Mouse (Mus musculus) heart, postnatal 0 days (tissue): ENCODE data around the gene Rapgef5. TPM values are rescaled to one million over a fixed set of nuclear protein-coding genes. Genes with fewer than 3 reads are reported as not detected.

ENCODE experiments used
- ATAC-seq: fragments of 200-750 bp; cut with Nextera tagmentation; 2 replicates; pipeline ENCODE4 v1.8.0; 2017; ENCODE audit warnings: low read depth, moderate number of reproducible peaks, moderate library complexity; ENCODE audit not compliant: insufficient read depth
- DNase-seq: peaks from one replicate; pipeline ENCODE4 v3.0.0-alpha.2; 2016; ENCODE audit warnings: low spot score
- H3K27ac ChIP-seq: fragments of 300-500 bp; sonication (generic); 2 replicates; pipeline ENCODE4 v1.5.1; 2014; ENCODE audit warnings: low read depth, mild to moderate bottlenecking
- H3K27me3 ChIP-seq: fragments of 300-500 bp; sonication (generic); 2 replicates; pipeline ENCODE4 v1.6.1; 2014; ENCODE audit warnings: low read length, mixed read lengths; ENCODE audit not compliant: control insufficient read depth, insufficient read depth
- H3K36me3 ChIP-seq: fragments of 300-500 bp; sonication (generic); replicated peaks from 2 replicates; pipeline ENCODE4 v1.6.1; 2014; ENCODE audit warnings: low read length, mixed read lengths; ENCODE audit not compliant: control insufficient read depth, insufficient read depth
- H3K4me1 ChIP-seq: fragments of 300-500 bp; sonication (generic); 2 replicates; pipeline ENCODE4 v1.6.1; 2014; ENCODE audit warnings: antibody characterized with exemption; ENCODE audit not compliant: control insufficient read depth, insufficient read depth
- H3K4me2 ChIP-seq: fragments of 300-500 bp; sonication (generic); 2 replicates; pipeline ENCODE4 v1.6.1; 2014; ENCODE audit warnings: low read depth, mild to moderate bottlenecking, low read length, moderate library complexity
- H3K4me3 ChIP-seq: fragments of 300-500 bp; sonication (generic); 2 replicates; pipeline ENCODE4 v1.5.1; 2014; ENCODE audit warnings: low read depth, low read length
- H3K9ac ChIP-seq: fragments of 300-500 bp; sonication (generic); replicated peaks from 2 replicates; pipeline ENCODE4 v1.6.1; 2014; ENCODE audit warnings: low read depth, low read length, mixed read lengths
- H3K9me3 ChIP-seq: fragments of 300-500 bp; sonication (generic); replicated peaks from 2 replicates; pipeline ENCODE4 v1.6.1; 2016; ENCODE audit warnings: low read length; ENCODE audit not compliant: control insufficient read depth
- CTCF ChIP-seq: IDR thresholded peaks from 2 replicates; pipeline ENCODE4 v1.5.1; 2016; ENCODE audit warnings: antibody characterized with exemption, control low read depth, low read depth
- EP300 ChIP-seq: IDR thresholded peaks from 2 replicates; pipeline ENCODE4 v1.6.1; 2016; ENCODE audit warnings: antibody characterized with exemption, low read depth
- WGBS: fragments of 180-500 bp; shearing (Covaris S2); extraction: QIAGEN DNeasy Blood & Tissue Kit; methylation state at CpG from one replicate; pipeline ENCODE4 v1.1.7; 2014; 5-methylcytosine and 5-hydroxymethylcytosine counted together
- polyA plus RNA-seq: library from polyadenylated mRNA; unstranded; fragments of >200 nt; fragmentation: Nextera tagmentation; extraction: Ambion mirVana; gene quantifications from 2 replicates; pipeline ENCODE4 v1.2.1, GENCODE M21; 2015
- total RNA-seq: library from RNA; depleted of rRNA; stranded (reverse); fragments of >200 nt; gene quantifications from 2 replicates; pipeline ENCODE4 v1.2.3, GENCODE M21; 2014; ENCODE audit warnings: low replicate concordance

Rapgef5 gene
- total and polyA plus RNA-seq, 2 experiments from 2014 or later, result 11.1 to 30.8 TPM

GRCm38 (mm10) chr12:117760373-117760772 lies 244.1 kb downstream of the Rapgef5 start:
- Histone ChIP-seq H3K27me3 (no peaks in the 10 kb centered on the region), H3K4me1 (peaks cover 13% of the 10 kb centered on the region; the same call in 1 of the 2 replicates), H3K27ac (no peak overlapping the region), H3K9me3 (no peaks in the 10 kb centered on the region), H3K4me2 (no peak overlapping the region), H3K4me3 (no peak overlapping the region), H3K9ac (no peak overlapping the region), H3K36me3 (peaks cover 13% of the 10 kb centered on the region)
- 73% methylated on average over 5 of the region's 5 CpGs for WGBS
- ATAC-seq, result no peak
- no peak for TF ChIP-seq EP300
- TF ChIP-seq CTCF, result no peak
- no peak for DNase-seq

- no peaks in the 10 kb centered on the region for H3K9me3 ChIP-seq
- H3K27ac ChIP-seq, result no peak overlapping the region
- TF ChIP-seq CTCF (no peak), EP300 (no peak)
Measured at GRCm38 (mm10) chr12:117760846-117761245, 244.6 kb downstream of the Rapgef5 start.

GRCm38 (mm10) chr12:117761698-117762097 lies 245.4 kb downstream of the Rapgef5 start:
- peak; percentile 12 for DNase-seq
- 24% methylated on average over 1 of the region's 1 CpGs for WGBS

More at GRCm38 (mm10) chr12:117760846-117761245, 244.6 kb downstream of the Rapgef5 start:
- peaks cover 8% of the 10 kb centered on the region; the same call in 1 of the 2 replicates for H3K4me1 ChIP-seq
- H3K9ac ChIP-seq, result no peak overlapping the region
- no peak for ATAC-seq
- no peak for DNase-seq
- H3K36me3 ChIP-seq, result peaks cover 13% of the 10 kb centered on the region
- no peak overlapping the region for H3K4me3 ChIP-seq
- no peak overlapping the region for H3K4me2 ChIP-seq
- H3K27me3 ChIP-seq, result no peaks in the 10 kb centered on the region

GRCm38 (mm10) chr12:117763247-117763646 lies 247.0 kb downstream of the Rapgef5 start:
- Histone ChIP-seq H3K36me3 (no peaks in the 10 kb centered on the region), H3K4me2 (no peak overlapping the region), H3K27me3 (no peaks in the 10 kb centered on the region), H3K27ac (peak overlapping the region; percentile 59), H3K9ac (no peak overlapping the region), H3K4me3 (no peak overlapping the region), H3K4me1 (peaks cover 4% of the 10 kb centered on the region; the same call in 1 of the 2 replicates), H3K9me3 (no peaks in the 10 kb centered on the region)
- TF ChIP-seq EP300, result 0 out of 2 replicates have a peak, but pooled peaks have one; percentile 64
- no peak for TF ChIP-seq CTCF
- 65% methylated on average over 3 of the region's 3 CpGs for WGBS
- DNase-seq (peak; percentile 47), ATAC-seq (peak; percentile 80)

More at GRCm38 (mm10) chr12:117761698-117762097, 245.4 kb downstream of the Rapgef5 start:
- no peak overlapping the region for H3K4me3 ChIP-seq
- no peak overlapping the region for H3K9ac ChIP-seq
- no peak for ATAC-seq
- H3K36me3 ChIP-seq, result peaks cover 13% of the 10 kb centered on the region
- no peak overlapping the region; the same call in 1 of the 2 replicates for H3K27ac ChIP-seq
- no peak for TF ChIP-seq EP300
- TF ChIP-seq CTCF, result no peak
- H3K27me3 ChIP-seq, result no peaks in the 10 kb centered on the region
- H3K4me2 ChIP-seq, result no peak overlapping the region
- H3K4me1 ChIP-seq, result peaks cover 4% of the 10 kb centered on the region; the same call in 1 of the 2 replicates
- H3K9me3 ChIP-seq, result no peaks in the 10 kb centered on the region

- H3K4me2 ChIP-seq, result no peak overlapping the region
- no peaks in the 10 kb centered on the region for H3K9me3 ChIP-seq
- H3K27ac ChIP-seq, result no peak overlapping the region
- DNase-seq (peak; percentile 91), ATAC-seq (0 out of 2 replicates have a peak, but pooled peaks have one; percentile 62)
- no peak overlapping the region for H3K4me3 ChIP-seq
- 6% methylated on average over 7 of the region's 7 CpGs for WGBS
- TF ChIP-seq CTCF, result peak; percentile 97
- TF ChIP-seq EP300, result no peak
- peaks cover 4% of the 10 kb centered on the region; the same call in 1 of the 2 replicates for H3K4me1 ChIP-seq
- H3K9ac ChIP-seq, result no peak overlapping the region
- no peaks in the 10 kb centered on the region for H3K27me3 ChIP-seq
- no peaks in the 10 kb centered on the region for H3K36me3 ChIP-seq
Measured at GRCm38 (mm10) chr12:117764839-117765238, 248.6 kb downstream of the Rapgef5 start.

GRCm38 (mm10) chr12:117769113-117769512 lies 252.8 kb downstream of the Rapgef5 start:
- Histone ChIP-seq H3K4me1 (no peaks in the 10 kb centered on the region), H3K36me3 (no peaks in the 10 kb centered on the region), H3K27ac (no peak overlapping the region), H3K9me3 (no peaks in the 10 kb centered on the region), H3K4me2 (no peak overlapping the region), H3K4me3 (no peak overlapping the region), H3K27me3 (no peaks in the 10 kb centered on the region), H3K9ac (no peak overlapping the region)
- DNase-seq, result peak; percentile 45
- 6% methylated on average over 5 of the region's 5 CpGs for WGBS
- no peak for ATAC-seq
- TF ChIP-seq EP300 (no peak), CTCF (peak; percentile 85)
